Mouse (Mus musculus): ENCODE measurements around the gene Ptprb.

The Ptprb gene

GRCm38 (mm10) chr10:116346618-116347184 is 71.4 kb downstream of the Ptprb start:
- ChIA-PET CTCF (interaction anchor here in 1 of 4 experiments (0.6 kb wide), 1 partner anchor 1495 kb away, joined by 6 read pairs; no protein-coding TSS in a partner anchor), POLR2A (no interaction called here)

- POLR2A ChIA-PET: no interaction called here
- CTCF ChIA-PET: no interaction called here
These were observed 73.7 kb downstream of the Ptprb start for GRCm38 (mm10) chr10:116349004-116349403.

- CTCF ChIA-PET: no interaction called here
- POLR2A ChIA-PET: no interaction called here
These were observed 75.2 kb downstream of the Ptprb start for GRCm38 (mm10) chr10:116350532-116350931.

GRCm38 (mm10) chr10:116354372-116354771 is 79.0 kb downstream of the Ptprb start:
- ChIA-PET CTCF (interaction anchor here in 2 of 4 experiments (0.6 to 0.7 kb wide), 2 partner anchors 44 to 589 kb away, joined by 4 to 5 read pairs; no protein-coding TSS in a partner anchor), POLR2A (interaction anchor here in 1 of 4 experiments (0.8 kb wide), 1 partner anchor 456 kb away, joined by 3 read pairs; no protein-coding TSS in a partner anchor)

- CTCF ChIA-PET: no interaction called here
- POLR2A ChIA-PET: interaction anchor here in 1 of 4 experiments (0.7 kb wide), 1 partner anchor 277 kb away, joined by 5 read pairs; no protein-coding TSS in a partner anchor
These were observed 86.9 kb downstream of the Ptprb start for GRCm38 (mm10) chr10:116362181-116362580.

GRCm38 (mm10) chr10:116362645-116363044 is 87.3 kb downstream of the Ptprb start:
- ChIA-PET CTCF (no interaction called here), POLR2A (no interaction called here)

- CTCF ChIA-PET: no interaction called here
- POLR2A ChIA-PET: no interaction called here
These were observed 89.4 kb downstream of the Ptprb start for GRCm38 (mm10) chr10:116364759-116365158.

GRCm38 (mm10) chr10:116370991-116371725 is 95.8 kb downstream of the Ptprb start:
- POLR2A ChIA-PET: interaction anchor here in 3 of 4 experiments (0.6 to 1.4 kb wide), 5 partner anchors 10 to 1129 kb away, joined by 3 to 4 read pairs (median 3); no protein-coding TSS in a partner anchor
- CTCF ChIA-PET: interaction anchor here in 1 of 4 experiments (1.1 kb wide), 1 partner anchor 41 kb away, joined by 3 read pairs; no protein-coding TSS in a partner anchor

- ChIA-PET CTCF (no interaction called here), POLR2A (interaction anchor here in 1 of 4 experiments (0.6 to 1.8 kb wide), 3 partner anchors 8 to 631 kb away, joined by 3 to 4 read pairs (median 4); no protein-coding TSS in a partner anchor)
These were observed 98.8 kb downstream of the Ptprb start for GRCm38 (mm10) chr10:116374111-116374510.

GRCm38 (mm10) chr10:116376853-116377252 is 101.5 kb downstream of the Ptprb start:
- CTCF ChIA-PET: no interaction called here
- POLR2A ChIA-PET: no interaction called here

- POLR2A ChIA-PET: interaction anchor here in 3 of 4 experiments (0.8 to 3.5 kb wide), 5 partner anchors 10 to 26 kb away, joined by 3 to 13 read pairs (median 4); no protein-coding TSS in a partner anchor
- CTCF ChIA-PET: no interaction called here
These were observed 107.7 kb downstream of the Ptprb start for GRCm38 (mm10) chr10:116382826-116383685.

- POLR2A ChIA-PET: interaction anchor here in 2 of 4 experiments (0.6 to 3.5 kb wide), 3 partner anchors 13 to 613 kb away, joined by 3 to 13 read pairs (median 4); no protein-coding TSS in a partner anchor
- CTCF ChIA-PET: no interaction called here
These were observed 109.1 kb downstream of the Ptprb start for GRCm38 (mm10) chr10:116384401-116384800.

GRCm38 (mm10) chr10:116386391-116386885 is 111.1 kb downstream of the Ptprb start:
- POLR2A ChIA-PET: interaction anchor here in 1 of 4 experiments (3.5 kb wide), 1 partner anchor 11 kb away, joined by 13 read pairs; no protein-coding TSS in a partner anchor
- CTCF ChIA-PET: no interaction called here

- ChIA-PET POLR2A (no interaction called here), CTCF (no interaction called here)
These were observed 113.5 kb downstream of the Ptprb start for GRCm38 (mm10) chr10:116388840-116389239.

GRCm38 (mm10) chr10:116393790-116394475 is 118.6 kb downstream of the Ptprb start:
- POLR2A ChIA-PET: interaction anchor here in 2 of 4 experiments (0.6 kb wide), 2 partner anchors 155 to 492 kb away, joined by 3 to 5 read pairs; no protein-coding TSS in a partner anchor

GRCm38 (mm10) chr10:116394585-116394984 is 119.3 kb downstream of the Ptprb start:
- POLR2A ChIA-PET: interaction anchor here in 2 of 4 experiments (0.6 to 0.7 kb wide), 3 partner anchors 156 to 491 kb away, joined by 3 to 5 read pairs (median 3); no protein-coding TSS in a partner anchor
- CTCF ChIA-PET: interaction anchor here in 2 of 4 experiments (0.6 kb wide), 2 partner anchors 19 to 738 kb away, joined by 3 to 4 read pairs; no protein-coding TSS in a partner anchor

More at GRCm38 (mm10) chr10:116393790-116394475, 118.6 kb downstream of the Ptprb start:
- CTCF ChIA-PET: interaction anchor here in 2 of 4 experiments (0.5 to 0.6 kb wide), 2 partner anchors 344 to 739 kb away, joined by 4 read pairs; no protein-coding TSS in a partner anchor

GRCm38 (mm10) chr10:116396279-116396678 is 121.0 kb downstream of the Ptprb start:
- ChIA-PET POLR2A (interaction anchor here in 1 of 4 experiments (3.0 kb wide), 1 partner anchor 12 kb away, joined by 13 read pairs; no protein-coding TSS in a partner anchor), CTCF (no interaction called here)

- POLR2A ChIA-PET: interaction anchor here in 1 of 4 experiments (0.7 to 3.0 kb wide), 3 partner anchors 12 to 819 kb away, joined by 3 to 13 read pairs (median 7); no protein-coding TSS in a partner anchor
These were observed 121.6 kb downstream of the Ptprb start for GRCm38 (mm10) chr10:116396966-116397365.

More at GRCm38 (mm10) chr10:116396966-116397365, 121.6 kb downstream of the Ptprb start:
- CTCF ChIA-PET: interaction anchor here in 1 of 4 experiments (0.7 kb wide), 1 partner anchor 74 kb away, joined by 3 read pairs; no protein-coding TSS in a partner anchor

Measured in embryonic stem cell, embryonic (primary cell).